Mouse (Mus musculus) ES-E14 (cell line): ENCODE measurements at regions not wholly inside any gene's neighbourhood (a gene's known extent, or its start where the extent isn't known, plus 50 kb on each side); places are given as distances from the start of the nearest gene placed in this dataset.

ENCODE experiments used
- CHD2 ChIP-seq: IDR thresholded peaks from 2 replicates; pipeline ENCODE4 v1.6.1; 2014; ENCODE audit warnings: mild to moderate bottlenecking, low read depth, low read length, inconsistent platforms
- HCFC1 ChIP-seq: IDR thresholded peaks from 2 replicates; pipeline ENCODE4 v1.6.1; 2012; ENCODE audit warnings: low read length, inconsistent platforms, borderline replicate concordance; ENCODE audit not compliant: insufficient read depth
- MAFK ChIP-seq: IDR thresholded peaks from 2 replicates; pipeline ENCODE4 v1.6.1; 2014; ENCODE audit warnings: mild to moderate bottlenecking, low read depth, low read length, inconsistent platforms; ENCODE audit not compliant: insufficient read depth
- ZNF384 ChIP-seq: IDR thresholded peaks from 2 replicates; pipeline ENCODE4 v1.6.1; 2012; ENCODE audit warnings: low read depth, low read length, inconsistent platforms

DNA sequence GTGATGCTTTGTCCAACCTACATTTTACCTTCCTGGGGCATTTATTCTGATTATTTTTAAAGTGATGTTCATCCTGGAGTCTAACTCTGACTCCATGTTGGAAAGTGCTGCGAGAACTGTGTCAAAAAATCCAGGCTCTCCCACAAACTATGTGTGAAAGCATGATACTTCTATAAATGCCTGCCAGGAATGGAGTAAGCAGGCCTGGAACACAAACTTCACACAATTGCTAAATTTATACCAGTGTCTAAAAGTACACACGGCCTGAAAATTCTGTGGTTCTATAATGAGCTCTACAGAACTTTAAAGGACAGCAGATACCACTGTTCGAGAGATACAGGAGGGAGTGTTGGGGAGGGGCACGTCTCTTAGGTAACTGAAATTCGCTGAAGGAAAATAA, 96.0 kb upstream of the Negr1 start:
- TF ChIP-seq HCFC1 (no peak), CHD2 (no peak), MAFK (no peak), ZNF384 (no peak)
